Mouse (Mus musculus): ENCODE results near the gene Tm9sf4.

DNA sequence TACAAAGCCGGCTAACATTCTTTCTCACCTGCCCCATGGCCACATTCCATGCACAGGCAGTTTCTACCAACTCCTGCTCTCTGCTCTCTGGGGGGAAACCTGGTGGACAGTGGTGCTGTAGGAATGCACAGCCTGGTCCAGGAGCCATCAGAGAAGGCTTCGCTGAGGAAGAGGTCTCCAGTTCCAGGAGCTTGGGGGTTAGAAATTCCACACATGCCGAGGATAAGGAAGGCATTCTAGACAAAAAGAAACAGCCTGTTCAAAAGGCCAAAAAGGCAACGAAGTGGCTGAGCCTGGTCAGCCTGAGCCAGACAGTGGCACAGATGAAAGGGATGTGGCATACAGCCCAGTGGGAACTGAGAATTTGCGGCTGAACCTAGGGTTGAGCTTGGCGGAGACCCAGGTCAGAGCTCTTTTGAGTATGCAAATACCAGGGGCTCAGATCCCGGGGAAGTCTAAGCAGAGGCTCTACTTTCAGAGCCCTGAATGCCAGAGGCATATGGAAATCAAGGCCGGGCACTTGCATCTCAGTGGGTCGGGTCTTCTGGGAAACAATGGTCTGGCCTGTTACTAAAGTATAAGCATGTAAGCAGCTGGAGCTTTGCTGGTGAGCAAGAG, 21.0 kb upstream of the Tm9sf4 start:
- no peak for TF ChIP-seq CTCF (IDR thresholded peaks at IDR 0.05; ENCODE audit: insufficient read depth, low read length)
- no peak for TF ChIP-seq POLR2A (IDR thresholded peaks at IDR 0.05; ENCODE audit: borderline replicate concordance, extremely low read depth, low read depth, low read length)
